Mouse (Mus musculus) CH12.LX (cell line): ENCODE results near the gene Rnf144a.

Experiments used
- CTCF ChIP-seq, 2 experiments: IDR thresholded peaks in 1 of 2; conservative IDR thresholded peaks in 1 of 2; 2 replicates each; pipeline ENCODE4 v1.5.1; 2011 to 2012; ENCODE audit warnings: low read depth in 2 of 2, low read length in 2 of 2, improper control_type of control experiment in 1 of 2, inconsistent platforms in 1 of 2, mild to moderate bottlenecking in 1 of 2, moderate library complexity in 1 of 2
- EP300 ChIP-seq: IDR thresholded peaks from 2 replicates; pipeline ENCODE4 v1.6.1; 2011; ENCODE audit warnings: low read length, improper control_type of control experiment
- ETS1 ChIP-seq: conservative IDR thresholded peaks from 2 replicates; pipeline ENCODE4 v1.6.1; 2012; ENCODE audit warnings: low read depth, mild to moderate bottlenecking, inconsistent platforms, low read length, improper control_type of control experiment, moderate library complexity
- HCFC1 ChIP-seq: IDR thresholded peaks from 2 replicates; pipeline ENCODE4 v1.6.1; 2012; ENCODE audit warnings: low read depth, mild to moderate bottlenecking, inconsistent platforms, low read length, improper control_type of control experiment
- JUND ChIP-seq: conservative IDR thresholded peaks from 2 replicates; pipeline ENCODE4 v1.6.1; 2011; ENCODE audit warnings: low read depth, low read length, improper control_type of control experiment
- MAFK ChIP-seq: IDR thresholded peaks from 2 replicates; pipeline ENCODE4 v1.6.1; 2011; ENCODE audit warnings: low read length, improper control_type of control experiment; ENCODE audit not compliant: insufficient replicate concordance
- MAZ ChIP-seq: IDR thresholded peaks from 2 replicates; pipeline ENCODE4 v1.6.1; 2012; ENCODE audit warnings: low read depth, mild to moderate bottlenecking, inconsistent platforms, low read length, improper control_type of control experiment, moderate library complexity
- NRF1 ChIP-seq: IDR thresholded peaks from 2 replicates; pipeline ENCODE4 v1.6.1; 2014; ENCODE audit warnings: low read depth, mild to moderate bottlenecking, inconsistent platforms, low read length, improper control_type of control experiment, moderate library complexity
- POLR2A ChIP-seq: IDR thresholded peaks from 2 replicates; pipeline ENCODE4 v1.6.1; 2011; ENCODE audit warnings: low read depth, mild to moderate bottlenecking, improper control_type of control experiment, low read length
- RAD21 ChIP-seq: IDR thresholded peaks from 2 replicates; pipeline ENCODE4 v1.6.1; 2011; ENCODE audit warnings: low read depth, mild to moderate bottlenecking, low read length, improper control_type of control experiment, moderate library complexity
- RCOR1 ChIP-seq: conservative IDR thresholded peaks from 2 replicates; pipeline ENCODE4 v1.6.1; 2012; ENCODE audit warnings: low read depth, mild to moderate bottlenecking, inconsistent platforms, low read length, improper control_type of control experiment
- UBTF ChIP-seq: IDR thresholded peaks from 2 replicates; pipeline ENCODE4 v1.6.1; 2012; ENCODE audit warnings: low read depth, mild to moderate bottlenecking, inconsistent platforms, low read length, improper control_type of control experiment, moderate library complexity
- ZKSCAN1 ChIP-seq: IDR thresholded peaks from 2 replicates; pipeline ENCODE4 v1.6.1; 2012; ENCODE audit warnings: low read depth, inconsistent platforms, low read length, improper control_type of control experiment, borderline replicate concordance
- ZNF384 ChIP-seq: IDR thresholded peaks from 2 replicates; pipeline ENCODE4 v1.6.1; 2012; ENCODE audit warnings: low read depth, low read length, improper control_type of control experiment, inconsistent platforms

DNA sequence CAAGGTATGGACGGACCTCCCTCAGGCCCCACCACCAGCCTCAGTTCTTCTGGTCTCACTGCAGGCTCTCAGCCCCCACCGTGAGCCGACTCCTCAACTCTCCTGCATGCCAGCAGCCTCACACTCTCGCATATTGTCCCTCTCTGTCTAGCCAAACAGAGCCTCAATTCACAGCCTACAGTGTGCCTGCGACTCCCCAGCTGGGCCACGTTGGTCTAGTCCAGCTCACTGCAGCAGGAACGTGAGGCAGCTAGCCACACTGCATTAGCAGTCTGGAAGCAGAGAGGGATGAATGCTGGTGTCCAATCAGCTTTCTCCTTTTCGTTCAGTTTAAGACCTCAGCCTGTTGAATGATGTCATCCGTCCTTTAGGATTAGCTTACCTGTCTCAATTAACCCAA, 28.1 kb downstream of the Rnf144a start:
- TF ChIP-seq RAD21 (no peak), CTCF (conservative IDR thresholded peaks at IDR 0.05 in 1 of 2, IDR thresholded peaks at IDR 0.05 in 1 of 2; ENCODE audit: low read depth in 2 of 2, low read length in 2 of 2) (no peak), POLR2A (no peak), MAFK (no peak), ETS1 (no peak), ZNF384 (no peak), NRF1 (no peak), EP300 (no peak), JUND (no peak), MAZ (no peak), HCFC1 (no peak), ZKSCAN1 (no peak), UBTF (no peak), RCOR1 (no peak)
